Mouse (Mus musculus): ENCODE data around the gene P2rx2. TPM values are rescaled to one million over a fixed set of nuclear protein-coding genes. Genes with fewer than 3 reads are reported as not detected.
A peak's percentile ranks its signal among the peaks of the same experiment; 100 is the strongest.

Gene P2rx2
- polyA plus RNA-seq, 1 experiment from 2014 or later: 7.7 TPM

DNA sequence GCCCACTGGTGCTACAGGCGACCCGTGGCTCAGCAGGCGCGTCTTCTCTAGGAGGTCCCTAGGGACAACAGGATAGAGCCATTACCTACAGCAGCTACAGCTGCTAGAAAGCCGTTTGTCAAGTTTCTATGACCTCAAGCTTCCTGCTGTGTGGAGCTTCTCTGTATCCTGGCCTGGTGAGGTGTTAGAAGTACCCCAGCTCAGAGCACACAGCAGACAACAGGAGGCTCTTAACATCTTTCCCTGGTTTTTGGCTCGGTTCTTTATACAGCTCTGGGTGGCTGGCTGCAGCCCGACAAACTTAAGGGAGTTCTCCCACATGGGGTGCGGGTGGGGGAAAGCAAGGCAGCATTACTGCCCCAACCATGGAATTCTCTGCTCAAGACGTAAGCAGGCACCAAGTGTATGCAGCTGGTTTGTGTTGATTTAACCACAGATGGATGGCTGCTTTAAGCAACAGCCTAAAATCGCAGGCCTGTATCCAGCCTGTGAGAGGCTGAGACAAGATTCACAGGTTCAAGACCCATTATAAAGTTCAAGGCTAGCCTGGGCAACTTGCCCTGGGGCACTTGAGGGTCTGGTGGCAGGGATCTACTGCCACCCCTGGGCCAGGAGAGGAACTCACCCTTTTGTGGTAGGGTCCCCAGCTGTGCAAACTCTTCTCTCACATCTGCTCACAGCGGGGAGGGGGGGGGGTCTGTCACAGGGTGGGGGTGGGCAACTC lies 21.0 kb upstream of the P2rx2 start:
- Histone ChIP-seq H3K9ac (peak overlapping the region; percentile 43), H3K9me3 (no peaks in the 10 kb centered on the region), H3K27me3 (replicated peaks) (peaks cover 3% of the 10 kb centered on the region; the same call in 1 of the 2 replicates), H3K4me2 (peak overlapping the region; percentile 84), H3K4me1 (peaks cover 10% of the 10 kb centered on the region), H3K4me3 (peak overlapping the region; percentile 44), H3K36me3 (replicated peaks) (peaks cover 6% of the 10 kb centered on the region), H3K27ac (peak overlapping the region; percentile 49; the same call in 1 of the 2 replicates)
- 43% methylated on average over 11 of the region's 11 CpGs for WGBS
- ATAC-seq (replicated peaks): no peak

DNA sequence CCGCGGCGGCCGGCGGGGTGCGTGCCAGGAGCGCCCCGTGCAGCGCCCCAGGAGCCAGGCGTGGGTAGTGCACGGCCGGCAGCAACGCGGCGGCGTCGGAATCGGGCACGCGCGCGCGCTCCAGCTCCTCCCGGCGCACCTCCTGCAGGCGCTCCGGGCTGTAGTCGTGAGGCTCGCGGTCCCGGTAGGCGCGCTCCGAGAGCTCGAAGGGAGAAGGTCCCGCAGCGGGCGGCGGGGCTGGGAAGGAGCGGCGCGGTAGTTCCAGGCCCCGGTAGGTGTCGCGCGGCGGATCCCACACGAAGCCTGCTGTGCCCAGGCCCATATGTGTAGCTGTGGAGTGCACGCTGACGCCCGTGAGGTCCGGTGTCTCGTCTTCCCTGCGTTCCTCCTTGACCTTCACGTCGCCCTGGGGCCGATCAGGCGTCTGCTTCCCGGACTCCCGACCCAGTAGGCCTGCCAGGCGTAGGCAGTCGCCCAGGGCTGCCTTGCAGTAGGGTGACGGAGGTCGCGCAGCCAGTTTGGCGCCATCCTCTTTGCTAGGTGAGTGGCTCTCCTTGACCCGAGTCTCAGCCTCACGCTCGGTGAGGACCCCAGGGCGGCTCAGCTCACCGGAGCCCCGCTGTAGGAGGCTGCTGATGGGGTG lies 20.3 kb upstream of the P2rx2 start:
- Histone ChIP-seq H3K27me3 (replicated peaks) (peaks cover 3% of the 10 kb centered on the region; the same call in 1 of the 2 replicates), H3K4me2 (peak overlapping the region; percentile 84), H3K9ac (peak overlapping the region; percentile 43), H3K9me3 (no peaks in the 10 kb centered on the region), H3K4me1 (peaks cover 10% of the 10 kb centered on the region), H3K27ac (peak overlapping the region; percentile 49), H3K4me3 (peak overlapping the region; percentile 44), H3K36me3 (replicated peaks) (no peaks in the 10 kb centered on the region; the same call in 1 of the 2 replicates)
- peak; percentile 81 for ATAC-seq (replicated peaks)
- WGBS: 3% methylated on average over 56 of the region's 72 CpGs

DNA sequence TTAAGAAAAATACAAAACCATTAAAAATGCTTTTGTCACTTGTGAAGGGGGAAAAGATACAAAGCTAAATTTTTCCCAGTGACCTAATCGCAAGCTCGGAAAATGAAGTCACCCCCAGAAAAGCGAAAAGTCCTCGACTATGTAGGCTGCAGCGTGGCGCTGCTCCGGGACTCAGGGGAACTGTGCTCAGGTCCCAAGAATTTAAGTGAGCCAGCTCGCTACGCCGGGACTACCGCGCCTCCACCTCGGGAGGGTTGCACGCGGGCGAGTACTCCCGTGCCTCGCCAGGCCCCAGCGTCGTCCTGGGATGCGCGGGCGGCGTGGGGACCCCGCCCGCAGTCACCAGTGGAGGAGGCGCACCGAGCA lies 19.8 kb upstream of the P2rx2 start:
- Histone ChIP-seq H3K4me1 (peaks cover 10% of the 10 kb centered on the region), H3K4me3 (peak overlapping the region; percentile 44), H3K4me2 (peak overlapping the region; percentile 84), H3K36me3 (replicated peaks) (no peaks in the 10 kb centered on the region; the same call in 1 of the 2 replicates), H3K9me3 (no peaks in the 10 kb centered on the region), H3K27me3 (replicated peaks) (peaks cover 3% of the 10 kb centered on the region; the same call in 1 of the 2 replicates), H3K27ac (peak overlapping the region; percentile 49; the same call in 1 of the 2 replicates), H3K9ac (peak overlapping the region; percentile 43)
- no peak for ATAC-seq (replicated peaks)
- 3% methylated on average over 28 of the region's 28 CpGs for WGBS

DNA sequence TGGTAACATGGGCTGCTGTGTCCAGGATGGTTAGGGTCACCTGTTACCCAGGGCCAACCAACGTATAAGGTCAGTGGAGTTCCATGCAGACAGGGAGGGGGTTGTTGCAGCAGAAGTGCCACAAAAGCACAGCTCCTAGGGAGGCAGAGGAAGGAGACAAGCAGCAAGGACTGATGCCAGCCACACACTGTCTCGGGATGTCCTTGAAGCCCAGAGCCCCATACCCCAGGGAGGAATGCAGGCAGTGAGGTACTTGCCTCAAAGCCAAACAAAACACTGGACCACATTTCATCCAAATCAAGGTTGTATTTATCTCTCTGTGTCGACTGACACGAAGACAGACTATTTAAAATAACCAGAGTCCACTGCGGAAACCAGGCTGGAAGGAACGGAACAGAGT lies 18.5 kb upstream of the P2rx2 start:
- ATAC-seq (replicated peaks): no peak
- H3K4me1 ChIP-seq: peaks cover 10% of the 10 kb centered on the region

DNA sequence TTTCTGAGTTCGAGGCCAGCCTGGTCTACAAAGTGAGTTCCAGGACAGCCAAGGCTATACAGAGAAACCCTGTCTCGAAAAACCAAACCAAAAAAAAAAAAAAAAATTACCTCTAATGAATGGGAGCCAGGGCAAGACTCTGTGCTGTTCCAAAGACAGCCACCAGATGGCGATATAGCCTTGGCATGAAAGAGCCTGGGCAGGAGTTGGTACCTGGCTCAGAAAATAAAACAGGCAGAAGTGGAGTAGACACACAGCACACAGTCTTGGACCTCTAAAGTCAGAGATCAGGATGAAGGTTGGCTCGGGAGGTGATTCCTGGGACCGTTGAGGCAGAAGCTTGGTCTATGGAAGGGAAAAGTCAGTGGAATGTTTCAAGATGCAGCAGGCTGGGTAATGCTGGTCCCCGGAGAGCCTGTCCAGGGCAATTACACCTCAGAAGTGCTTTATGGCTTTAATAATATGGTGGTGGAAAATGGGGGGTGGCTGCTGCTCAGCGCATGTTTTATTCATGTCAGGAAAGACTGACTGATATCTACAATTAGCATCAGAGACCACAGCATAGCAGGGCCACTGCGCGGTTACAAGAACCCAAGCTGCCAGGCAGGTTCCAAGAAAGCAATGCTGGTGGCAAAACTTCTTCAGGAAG lies 14.6 kb upstream of the P2rx2 start:
- no peaks in the 10 kb centered on the region for H3K9me3 ChIP-seq

More for the DNA sequence above, 18.5 kb upstream of the P2rx2 start:
- WGBS: 83% methylated on average over 6 of the region's 6 CpGs
- Histone ChIP-seq H3K9me3 (no peaks in the 10 kb centered on the region), H3K4me2 (no peak overlapping the region), H3K36me3 (replicated peaks) (no peaks in the 10 kb centered on the region), H3K27ac (no peak overlapping the region), H3K27me3 (replicated peaks) (peaks cover 3% of the 10 kb centered on the region; the same call in 1 of the 2 replicates), H3K4me3 (no peak overlapping the region), H3K9ac (no peak overlapping the region)

DNA sequence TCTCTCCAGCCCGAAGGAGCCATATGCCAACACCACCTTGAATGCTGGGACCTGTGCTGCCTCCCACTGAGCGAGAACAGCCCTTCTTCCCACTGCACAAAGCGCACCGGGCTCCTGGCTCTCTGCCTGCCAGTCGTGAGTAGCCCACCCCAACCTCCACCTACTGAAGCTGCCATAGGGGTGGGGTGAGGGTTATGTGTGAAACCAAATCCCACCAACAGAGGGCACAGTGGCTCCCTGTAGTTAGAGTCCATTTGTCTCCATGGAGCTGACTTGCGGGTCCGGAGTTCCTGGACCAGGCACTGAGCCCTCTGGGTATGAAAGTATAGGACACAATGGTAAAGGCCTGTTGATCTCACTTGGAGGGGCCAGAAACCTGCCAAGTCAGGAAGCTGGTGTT lies 11.7 kb upstream of the P2rx2 start:
- WGBS: 16% methylated on average over 7 of the region's 7 CpGs
- Histone ChIP-seq H3K4me2 (no peak overlapping the region), H3K4me3 (no peak overlapping the region), H3K4me1 (no peaks in the 10 kb centered on the region), H3K9me3 (no peaks in the 10 kb centered on the region), H3K9ac (no peak overlapping the region), H3K27me3 (replicated peaks) (no peaks in the 10 kb centered on the region), H3K36me3 (replicated peaks) (no peaks in the 10 kb centered on the region), H3K27ac (no peak overlapping the region)
- ATAC-seq (replicated peaks): 0 out of 2 replicates have a peak, but pooled peaks have one; percentile 43

More for the DNA sequence above, 14.6 kb upstream of the P2rx2 start:
- Histone ChIP-seq H3K27me3 (replicated peaks) (0 out of 2 replicates have a peak, but pooled peaks cover 3% of the 10 kb centered on the region), H3K4me2 (no peak overlapping the region), H3K9ac (no peak overlapping the region), H3K4me1 (no peaks in the 10 kb centered on the region), H3K36me3 (replicated peaks) (no peaks in the 10 kb centered on the region), H3K27ac (no peak overlapping the region), H3K4me3 (no peak overlapping the region)
- 35% methylated on average over 9 of the region's 9 CpGs for WGBS
- ATAC-seq (replicated peaks): peak; percentile 62

DNA sequence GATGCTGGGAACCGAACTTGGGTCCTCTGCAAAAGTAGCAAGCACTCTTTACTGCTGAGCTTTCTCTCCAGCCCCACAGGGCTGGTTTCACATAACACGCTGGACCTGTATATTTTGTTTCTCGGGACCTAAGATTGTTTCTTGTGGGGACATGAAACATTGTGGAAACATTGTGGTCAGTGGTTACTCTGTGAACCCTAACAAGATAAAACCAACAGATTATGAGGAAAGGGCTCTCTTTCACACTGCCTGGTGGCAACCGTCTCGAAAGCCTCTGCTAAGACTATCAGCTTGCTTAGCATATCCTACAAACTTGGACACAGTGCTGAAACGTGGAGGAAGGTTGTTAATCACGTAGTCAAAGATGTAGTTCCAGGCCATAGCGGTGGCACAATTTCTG lies 4.0 kb upstream of the P2rx2 start:
- peaks cover 13% of the 10 kb centered on the region for H3K4me1 ChIP-seq
- no peak overlapping the region for H3K9ac ChIP-seq
- no peak for ATAC-seq (replicated peaks)
- no peak overlapping the region for H3K4me2 ChIP-seq
- no peaks in the 10 kb centered on the region for H3K9me3 ChIP-seq
- peaks cover 9% of the 10 kb centered on the region for H3K27me3 ChIP-seq (replicated peaks)
- no peak overlapping the region for H3K27ac ChIP-seq
- no peak overlapping the region for H3K4me3 ChIP-seq
- 87% methylated on average over 8 of the region's 8 CpGs for WGBS
- H3K36me3 ChIP-seq (replicated peaks): no peaks in the 10 kb centered on the region

DNA sequence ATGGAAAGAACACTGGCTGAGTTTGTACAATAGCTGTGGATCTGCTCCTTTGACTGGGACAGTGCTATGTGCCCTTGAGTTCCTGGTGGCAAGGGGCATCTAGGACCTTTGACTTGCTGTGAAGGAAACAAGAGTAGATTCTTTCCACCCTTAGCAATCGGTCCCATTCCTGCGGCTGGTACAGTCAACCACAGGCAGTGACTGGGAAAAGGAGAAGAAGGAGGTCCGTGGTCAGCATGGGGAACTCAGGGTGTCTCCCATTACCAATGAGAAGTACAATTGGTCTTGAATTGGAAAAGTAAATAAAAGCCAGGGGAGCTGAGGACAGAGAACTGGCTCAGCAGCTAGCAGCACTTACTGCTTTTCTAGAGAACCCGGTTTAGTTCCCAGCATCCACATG lies 2.5 kb upstream of the P2rx2 start:
- Histone ChIP-seq H3K4me3 (no peak overlapping the region), H3K4me2 (no peak overlapping the region), H3K9ac (no peak overlapping the region), H3K9me3 (no peaks in the 10 kb centered on the region), H3K27me3 (replicated peaks) (peaks cover 11% of the 10 kb centered on the region), H3K36me3 (replicated peaks) (no peaks in the 10 kb centered on the region), H3K4me1 (peaks cover 13% of the 10 kb centered on the region), H3K27ac (no peak overlapping the region)
- no peak for ATAC-seq (replicated peaks)
- 90% methylated on average over 4 of the region's 4 CpGs for WGBS

DNA sequence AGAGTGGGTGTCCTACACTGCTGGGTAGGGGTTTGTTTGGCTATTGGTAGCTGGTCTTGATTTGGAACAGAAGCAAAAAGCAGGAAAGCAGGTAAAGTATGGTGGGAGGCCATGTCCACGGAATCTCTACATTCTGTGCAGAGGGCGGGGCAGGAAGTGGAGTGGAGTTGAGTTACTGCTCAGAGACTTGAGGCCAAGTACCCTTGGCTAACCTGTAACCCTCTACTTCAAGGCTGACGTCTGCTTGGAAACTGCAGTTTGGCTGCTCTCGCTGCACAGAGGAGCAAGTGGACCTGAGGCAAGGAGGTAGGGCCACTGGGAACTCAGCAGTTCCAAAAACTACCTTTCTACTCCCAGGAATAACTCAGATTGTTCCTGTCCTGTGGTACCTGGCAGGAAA lies 1.5 kb upstream of the P2rx2 start, which contains the start of gene Lrcol1:
Lrcol1 (plus strand) TSS at position 207 of the 400 bp plus-strand sequence.
- Histone ChIP-seq H3K27ac (no peak within 1 kb of the TSS), H3K4me3 (no peak within 1 kb of the TSS), H3K27me3 (replicated peaks) (peaks cover 11% of the 10 kb centered on the region), H3K36me3 (replicated peaks) (no peaks in the 10 kb centered on the region), H3K9ac (no peak within 1 kb of the TSS), H3K9me3 (no peaks in the 10 kb centered on the region), H3K4me1 (peaks cover 13% of the 10 kb centered on the region), H3K4me2 (peak within 1 kb of the TSS; percentile 94; the same call in 1 of the 2 replicates)
- WGBS: 82% methylated on average over 4 of the region's 4 CpGs
- ATAC-seq (replicated peaks): no peak

DNA sequence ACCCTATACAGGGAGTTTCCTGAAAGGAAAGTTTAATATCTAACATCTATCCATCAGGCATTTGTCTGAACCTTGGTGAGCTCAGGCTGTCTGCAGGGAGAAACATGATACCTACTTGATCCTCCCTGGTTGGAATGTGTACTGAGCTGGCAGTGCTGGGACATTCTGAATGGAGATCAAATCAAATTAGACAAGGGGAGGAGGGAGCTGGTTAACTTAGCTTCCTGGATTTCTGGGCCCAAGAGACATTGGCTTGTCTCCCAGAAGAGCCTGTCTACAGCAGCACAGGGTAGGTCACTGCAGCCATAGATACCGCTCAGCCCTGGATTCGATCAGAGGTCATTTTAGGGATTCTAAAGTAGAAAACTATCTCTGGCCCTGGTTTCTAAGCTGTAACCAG lies 4.2 kb downstream of the P2rx2 start:
- ATAC-seq (replicated peaks): no peak
- H3K36me3 ChIP-seq (replicated peaks): no peaks in the 10 kb centered on the region
- peaks cover 13% of the 10 kb centered on the region for H3K4me1 ChIP-seq
- peaks cover 11% of the 10 kb centered on the region for H3K27me3 ChIP-seq (replicated peaks)
- H3K4me2 ChIP-seq: no peak overlapping the region
- no peaks in the 10 kb centered on the region for H3K9me3 ChIP-seq
- H3K27ac ChIP-seq: no peak overlapping the region
- no peak overlapping the region for H3K9ac ChIP-seq
- H3K4me3 ChIP-seq: no peak overlapping the region
- 94% methylated on average over 2 of the region's 2 CpGs for WGBS

DNA sequence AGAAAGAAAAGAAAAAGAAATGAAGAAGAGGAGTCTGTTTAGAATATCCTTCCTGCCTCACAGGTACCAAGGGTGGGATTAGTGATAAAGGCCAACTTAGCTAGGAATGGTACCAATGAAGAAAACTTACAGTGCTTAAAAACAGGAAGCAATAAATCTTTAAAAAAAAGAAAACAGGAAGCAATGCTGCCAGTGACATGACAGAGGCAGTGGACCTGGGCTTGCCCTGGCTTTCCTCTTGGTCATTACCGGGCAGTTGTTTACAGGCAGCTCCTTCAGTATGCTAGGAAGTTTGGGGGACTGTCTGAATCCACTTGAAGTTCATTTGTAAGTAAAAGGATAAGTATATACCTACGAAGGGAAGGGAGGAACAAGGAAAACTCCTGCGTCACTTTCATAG lies 12.5 kb downstream of the P2rx2 start:
- H3K27ac ChIP-seq: no peak overlapping the region
- H3K9me3 ChIP-seq: no peaks in the 10 kb centered on the region
- WGBS: 90% methylated on average over 3 of the region's 3 CpGs
- no peak for ATAC-seq (replicated peaks)
- no peak overlapping the region for H3K4me2 ChIP-seq
- no peak overlapping the region for H3K9ac ChIP-seq
- H3K27me3 ChIP-seq (replicated peaks): no peaks in the 10 kb centered on the region
- H3K36me3 ChIP-seq (replicated peaks): peaks cover 7% of the 10 kb centered on the region
- H3K4me3 ChIP-seq: no peak overlapping the region
- H3K4me1 ChIP-seq: no peaks in the 10 kb centered on the region

DNA sequence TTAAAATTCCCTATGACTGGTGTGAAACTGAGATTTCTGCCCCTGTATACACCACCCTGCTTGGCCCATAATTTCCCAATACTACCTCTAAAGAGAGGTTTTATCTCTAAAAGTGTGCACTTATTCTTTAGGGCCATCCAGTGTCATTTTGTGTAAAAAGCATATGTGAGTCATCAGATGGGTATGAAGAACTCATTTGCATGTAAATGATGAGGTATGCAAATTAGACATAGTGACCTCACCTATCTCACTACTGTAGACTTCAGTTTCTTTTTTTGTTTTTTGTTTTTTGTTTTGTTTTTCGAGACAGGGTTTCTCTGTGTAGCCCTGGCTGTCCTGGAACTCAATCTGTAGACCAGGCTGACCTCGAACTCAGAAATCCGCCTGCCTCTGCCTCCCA lies 29.9 kb downstream of the P2rx2 start:
- 91% methylated on average over 3 of the region's 3 CpGs for WGBS
- no peak overlapping the region for H3K4me3 ChIP-seq
- no peak overlapping the region for H3K4me2 ChIP-seq
- H3K27ac ChIP-seq: no peak overlapping the region
- H3K4me1 ChIP-seq: no peaks in the 10 kb centered on the region
- H3K36me3 ChIP-seq (replicated peaks): no peaks in the 10 kb centered on the region
- ATAC-seq (replicated peaks): no peak
- no peaks in the 10 kb centered on the region for H3K9me3 ChIP-seq
- H3K27me3 ChIP-seq (replicated peaks): no peaks in the 10 kb centered on the region
- no peak overlapping the region for H3K9ac ChIP-seq

Measured in midbrain, embryonic 15.5 days (tissue).